Mouse (Mus musculus) heart, embryonic 14.5 days (tissue): ENCODE measurements around the gene Nectin2. TPM values are rescaled to one million over a fixed set of nuclear protein-coding genes. Genes with fewer than 3 reads are reported as not detected.
A peak's percentile ranks its signal among the peaks of the same experiment; 100 is the strongest.

Experiments
- ATAC-seq: fragments of 200-750 bp; cut with Nextera tagmentation; 2 replicates; pipeline ENCODE4 v1.8.0; 2017; ENCODE audit warnings: low read depth, moderate TSS enrichment; ENCODE audit not compliant: insufficient number of reproducible peaks, insufficient read depth, low FRiP score
- H3K27ac ChIP-seq, 2 experiments: fragments of 200-500 bp in 1 of 2; fragments of 300-500 bp in 1 of 2; sonication (generic) in 1 of 2; replicated peaks in 1 of 2; 2 replicates each; pipeline ENCODE4 v1.5.1; 2012 to 2014; ENCODE audit warnings: low read depth in 2 of 2, low read length in 2 of 2, control low read depth in 1 of 2, mild to moderate bottlenecking in 1 of 2, mixed read lengths in 1 of 2; ENCODE audit not compliant: control insufficient read depth in 1 of 2, insufficient read depth in 1 of 2
- H3K27me3 ChIP-seq: fragments of 300-500 bp; sonication (generic); 2 replicates; pipeline ENCODE4 v1.6.1; 2014; ENCODE audit warnings: mild to moderate bottlenecking, low read length, control low read depth; ENCODE audit not compliant: control insufficient read depth, insufficient read depth
- H3K36me3 ChIP-seq: fragments of 300-500 bp; sonication (generic); 2 replicates; pipeline ENCODE4 v1.6.1; 2014; ENCODE audit warnings: mild to moderate bottlenecking, control low read depth, low read length, mixed read lengths; ENCODE audit not compliant: control insufficient read depth, insufficient read depth
- H3K4me1 ChIP-seq, 2 experiments: fragments of 200-500 bp in 1 of 2; fragments of 300-500 bp in 1 of 2; sonication (generic) in 1 of 2; 2 replicates each; pipeline ENCODE4 v1.6.1; 2012 to 2014; ENCODE audit warnings: low read length in 2 of 2, control low read depth in 1 of 2, mixed read lengths in 1 of 2; ENCODE audit not compliant: control insufficient read depth in 2 of 2, insufficient read depth in 2 of 2
- H3K4me2 ChIP-seq: fragments of 300-500 bp; sonication (generic); 2 replicates; pipeline ENCODE4 v1.6.1; 2014; ENCODE audit warnings: mild to moderate bottlenecking, low read length
- H3K4me3 ChIP-seq, 2 experiments: fragments of 200-500 bp in 1 of 2; fragments of 300-500 bp in 1 of 2; sonication (generic) in 1 of 2; 2 replicates each; pipeline ENCODE4 v1.5.1; 2012 to 2014; ENCODE audit warnings: low read length in 2 of 2, mild to moderate bottlenecking in 2 of 2, control low read depth in 1 of 2, low read depth in 1 of 2, moderate library complexity in 1 of 2; ENCODE audit not compliant: control insufficient read depth in 1 of 2, insufficient read depth in 1 of 2
- H3K9ac ChIP-seq: fragments of 300-500 bp; sonication (generic); 2 replicates; pipeline ENCODE4 v1.6.1; 2014; ENCODE audit warnings: mild to moderate bottlenecking, low read length
- H3K9me3 ChIP-seq: fragments of 300-500 bp; sonication (generic); 2 replicates; pipeline ENCODE4 v1.6.1; 2016; ENCODE audit warnings: low read length, control low read depth; ENCODE audit not compliant: control insufficient read depth
- WGBS: fragments of 180-500 bp; shearing (Covaris S2); extraction: QIAGEN DNeasy Blood & Tissue Kit; methylation state at CpG from one replicate; pipeline ENCODE4 v1.1.7; 2014; 5-methylcytosine and 5-hydroxymethylcytosine counted together
- polyA plus RNA-seq: library from polyadenylated mRNA; unstranded; fragments of >200 nt; fragmentation: Nextera tagmentation; extraction: Ambion mirVana; gene quantifications from 2 replicates; pipeline ENCODE4 v1.2.1, GENCODE M21; 2014

Nectin2 gene
- polyA plus RNA-seq, 1 experiment from 2014 or later: 68.4 TPM

DNA sequence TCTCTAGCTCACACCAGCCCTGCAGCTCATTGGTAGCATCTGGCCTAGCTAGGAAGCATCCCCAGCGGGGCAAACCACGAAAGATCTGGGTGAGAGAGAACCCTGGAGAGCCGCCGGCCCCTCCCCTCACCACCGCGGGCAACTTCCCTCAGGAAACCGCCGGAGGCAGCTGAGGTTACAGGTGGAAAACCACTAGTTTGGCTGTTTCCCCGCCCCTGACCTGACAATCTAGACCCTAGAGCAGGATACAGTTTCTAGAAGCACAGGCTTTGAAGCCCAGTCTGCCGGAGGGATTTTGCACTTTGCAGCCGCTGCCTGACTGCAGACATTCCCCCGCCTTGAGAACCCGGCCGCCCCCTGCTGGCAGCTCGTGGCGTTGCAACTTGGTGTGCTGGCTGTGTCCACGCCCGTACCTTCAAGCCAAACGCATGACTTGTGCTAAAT is 39.6 kb upstream of the Nectin2 start:
- Histone ChIP-seq H3K9ac (peak overlapping the region; percentile 75), H3K4me1 (peaks cover 0 to 3% of the 10 kb centered on the region in 2 experiments; a peak in 1 of 4 replicates), H3K27ac (0 out of 4 replicates have a peak overlapping the region, but pooled peaks of 1 of the 2 experiments have one; percentile 33), H3K27me3 (peaks cover 3% of the 10 kb centered on the region; the same call in 1 of the 2 replicates), H3K9me3 (no peaks in the 10 kb centered on the region), H3K36me3 (no peaks in the 10 kb centered on the region), H3K4me3 (peak overlapping the region; percentile 42), H3K4me2 (peak overlapping the region; percentile 86)
- ATAC-seq: 0 out of 2 replicates have a peak, but pooled peaks have one; percentile 16
- 2% methylated on average over 19 of the region's 19 CpGs for WGBS

- Histone ChIP-seq H3K36me3 (no peaks in the 10 kb centered on the region), H3K9me3 (no peaks in the 10 kb centered on the region), H3K27ac (no peak overlapping the region), H3K27me3 (peaks cover 3% of the 10 kb centered on the region; the same call in 1 of the 2 replicates), H3K4me3 (no peak overlapping the region), H3K9ac (no peak overlapping the region), H3K4me1 (peaks cover 0 to 3% of the 10 kb centered on the region in 2 experiments; a peak in 1 of 4 replicates), H3K4me2 (no peak overlapping the region)
- WGBS: 44% methylated on average over 12 of the region's 12 CpGs
- no peak for ATAC-seq
Observed at GRCm38 (mm10) chr7:19785874-19786458, 35.7 kb upstream of the Nectin2 start.

DNA sequence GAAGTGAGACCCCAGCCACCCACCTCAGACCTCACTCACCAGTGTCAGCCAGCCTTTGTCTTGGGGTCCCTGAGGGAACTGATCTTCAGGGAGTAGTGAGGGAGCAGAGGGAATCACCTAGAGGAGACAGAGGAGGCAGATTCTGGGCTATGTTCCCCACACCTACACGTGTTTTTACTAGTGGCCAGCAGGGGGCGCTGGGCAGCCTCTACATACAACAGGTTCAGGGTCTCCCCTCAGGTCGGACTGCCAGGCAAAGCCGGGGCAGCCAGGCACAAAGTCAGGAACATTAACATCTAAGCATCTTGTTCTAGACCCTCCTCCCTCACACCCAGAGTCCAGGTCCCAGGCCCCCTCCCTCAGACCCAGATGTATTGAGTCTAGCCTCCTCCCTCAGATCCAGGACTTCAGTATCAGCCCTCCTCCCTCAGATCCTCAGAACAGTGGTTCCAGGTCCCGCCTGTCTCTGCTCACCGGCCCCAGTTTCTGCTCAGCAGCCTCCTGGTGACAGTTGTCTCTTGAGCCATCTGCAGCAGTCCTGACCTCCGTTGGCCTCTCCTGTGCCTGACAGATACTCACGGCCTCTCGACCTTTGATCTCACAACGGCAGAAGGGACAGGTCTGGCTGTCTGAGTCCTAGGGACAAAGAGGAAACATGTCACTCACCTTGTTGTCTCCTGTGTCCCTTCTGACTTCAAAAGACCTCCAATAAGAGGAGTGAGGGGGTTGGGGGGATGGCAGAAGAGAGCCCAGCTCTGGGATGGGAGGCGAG is 34.7 kb upstream of the Nectin2 start:
- WGBS: 19% methylated on average over 11 of the region's 11 CpGs
- Histone ChIP-seq H3K27ac (no peak overlapping the region), H3K36me3 (no peaks in the 10 kb centered on the region), H3K4me3 (no peak overlapping the region), H3K4me2 (no peak overlapping the region), H3K9me3 (no peaks in the 10 kb centered on the region), H3K9ac (no peak overlapping the region), H3K4me1 (peaks cover 0 to 3% of the 10 kb centered on the region in 2 experiments; a peak in 1 of 4 replicates), H3K27me3 (no peaks in the 10 kb centered on the region)
- ATAC-seq: no peak

DNA sequence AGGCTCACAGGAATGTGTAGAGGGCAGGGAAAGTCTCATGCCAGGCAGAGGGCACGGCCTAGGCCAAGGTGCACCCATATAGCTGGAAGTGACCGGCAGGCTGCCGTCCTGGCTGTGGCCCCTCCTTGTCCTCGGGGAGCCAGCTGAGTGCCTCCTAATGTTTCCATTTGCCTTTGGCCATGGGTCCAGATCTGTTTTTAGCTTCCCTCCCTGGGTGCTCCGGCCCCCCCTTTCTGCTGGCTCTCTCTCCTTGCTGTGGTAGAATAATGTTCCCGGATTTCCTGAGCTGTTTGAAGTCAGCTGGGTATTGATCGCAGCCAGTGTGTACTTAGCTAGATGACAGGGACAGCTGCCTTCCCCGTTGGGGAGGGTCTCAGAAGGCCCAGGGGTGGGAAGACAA is 33.3 kb upstream of the Nectin2 start:
- Histone ChIP-seq H3K36me3 (no peaks in the 10 kb centered on the region), H3K9ac (no peak overlapping the region), H3K27ac (no peak overlapping the region), H3K4me1 (no peaks in the 10 kb centered on the region), H3K4me2 (no peak overlapping the region), H3K4me3 (no peak overlapping the region), H3K27me3 (no peaks in the 10 kb centered on the region), H3K9me3 (no peaks in the 10 kb centered on the region)
- WGBS: 74% methylated on average over 8 of the region's 8 CpGs
- no peak for ATAC-seq

GRCm38 (mm10) chr7:19782645-19783044 is 32.4 kb upstream of the Nectin2 start:
- no peak overlapping the region for H3K9ac ChIP-seq
- 89% methylated on average over 4 of the region's 4 CpGs for WGBS
- ATAC-seq: no peak

DNA sequence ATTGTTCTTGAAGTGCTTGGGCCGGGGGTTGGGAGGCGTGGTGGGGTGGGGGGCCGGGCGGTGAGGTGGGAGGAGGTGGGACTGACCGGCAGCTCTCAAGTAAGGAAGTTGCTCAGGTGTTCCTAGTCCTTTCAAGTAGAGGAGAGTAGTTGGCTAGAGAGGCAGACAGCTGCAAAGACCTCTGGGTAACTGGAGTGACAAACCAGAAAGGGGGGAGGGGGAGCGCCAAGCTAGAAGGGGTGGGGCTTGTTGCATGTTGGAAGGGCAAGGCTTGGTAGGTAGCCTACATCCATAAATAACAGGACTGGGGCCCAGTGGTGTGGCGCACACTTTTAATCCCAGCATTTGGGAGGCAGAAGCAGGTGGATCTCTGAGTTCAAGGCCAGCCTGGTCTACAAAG is 31.5 kb upstream of the Nectin2 start:
- 90% methylated on average over 7 of the region's 7 CpGs for WGBS
- no peaks in the 10 kb centered on the region for H3K4me1 ChIP-seq
- H3K9ac ChIP-seq: no peak overlapping the region
- H3K9me3 ChIP-seq: no peaks in the 10 kb centered on the region
- H3K4me2 ChIP-seq: no peak overlapping the region
- ATAC-seq: no peak
- no peak overlapping the region for H3K27ac ChIP-seq
- no peaks in the 10 kb centered on the region for H3K27me3 ChIP-seq
- H3K4me3 ChIP-seq: no peak overlapping the region
- no peaks in the 10 kb centered on the region for H3K36me3 ChIP-seq

More at GRCm38 (mm10) chr7:19782645-19783044, 32.4 kb upstream of the Nectin2 start:
- no peaks in the 10 kb centered on the region for H3K36me3 ChIP-seq
- no peaks in the 10 kb centered on the region for H3K27me3 ChIP-seq
- no peak overlapping the region for H3K4me2 ChIP-seq
- H3K4me1 ChIP-seq: no peaks in the 10 kb centered on the region
- H3K27ac ChIP-seq: no peak overlapping the region
- H3K9me3 ChIP-seq: no peaks in the 10 kb centered on the region
- H3K4me3 ChIP-seq: no peak overlapping the region

DNA sequence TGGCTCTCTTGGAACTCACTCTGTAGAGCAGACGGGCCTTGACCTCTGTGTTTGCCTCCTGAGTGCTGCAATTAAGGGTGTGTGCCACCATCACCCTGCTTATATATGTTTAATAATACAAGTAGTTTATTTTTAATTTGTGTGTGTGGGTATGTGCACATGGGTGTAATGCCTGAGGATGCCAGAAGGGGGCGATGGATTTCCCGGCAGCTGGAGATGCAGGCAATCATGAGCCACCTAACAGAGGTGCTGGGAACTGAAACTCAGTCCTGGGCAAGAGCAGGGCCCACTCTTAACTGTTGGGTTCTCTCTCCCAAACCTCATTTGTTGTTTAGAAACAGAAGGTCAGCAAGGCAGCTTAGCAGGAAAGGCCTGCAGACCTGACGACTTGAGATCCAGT is 29.6 kb upstream of the Nectin2 start:
- no peak overlapping the region for H3K4me2 ChIP-seq
- no peak overlapping the region for H3K4me3 ChIP-seq
- no peaks in the 10 kb centered on the region for H3K27me3 ChIP-seq
- H3K9me3 ChIP-seq: no peaks in the 10 kb centered on the region
- no peaks in the 10 kb centered on the region for H3K36me3 ChIP-seq
- H3K9ac ChIP-seq: no peak overlapping the region
- H3K4me1 ChIP-seq: no peaks in the 10 kb centered on the region
- WGBS: 69% methylated on average over 4 of the region's 4 CpGs
- ATAC-seq: no peak
- no peak overlapping the region for H3K27ac ChIP-seq
